Mouse (Mus musculus) Muller cell, postnatal 12 days (primary cell): ENCODE data around the gene Tkfc.

ENCODE experiments used
- DNase-seq: peaks from one replicate; pipeline ENCODE4 v3.0.0-alpha.2; 2015; ENCODE audit errors: inconsistent ontology term

The Tkfc gene

GRCm38 (mm10) chr19:10605293-10605900 is at the start of gene Tkfc, which contains the start of gene Ddb1:
Gene Tkfc, minus strand, starts transcription at chr19:10605654.
Gene Ddb1, plus strand, starts transcription at chr19:10605327.
- peak; percentile 99 for DNase-seq

- DNase-seq = no peak
These were observed 42.7 kb upstream of the Tkfc start for GRCm38 (mm10) chr19:10648156-10648555.

DNA sequence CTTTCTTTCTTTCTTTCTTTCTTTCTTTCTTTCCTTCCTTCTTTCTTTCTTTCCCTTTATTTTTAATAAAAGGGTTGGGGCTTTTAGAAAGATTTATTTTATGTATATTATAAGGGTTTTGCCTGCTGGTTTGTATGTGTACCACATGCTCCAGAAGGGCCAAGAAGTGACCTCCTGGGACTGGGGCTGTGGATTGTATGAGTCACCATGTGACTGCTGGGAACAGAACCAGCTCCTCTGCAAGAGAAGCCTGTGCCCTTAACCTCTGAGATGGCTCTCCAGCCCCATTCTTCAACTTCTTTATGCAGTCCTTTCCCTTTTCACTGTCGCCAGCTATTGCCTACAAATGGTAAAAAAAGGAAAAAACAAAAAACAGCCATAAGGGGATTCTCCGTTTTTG is 40.2 kb upstream of the Tkfc start:
- peak; percentile 12 for DNase-seq

GRCm38 (mm10) chr19:10640589-10641378 is 35.3 kb upstream of the Tkfc start:
- no peak for DNase-seq

GRCm38 (mm10) chr19:10640080-10640479 is 34.6 kb upstream of the Tkfc start:
- DNase-seq = no peak

DNA sequence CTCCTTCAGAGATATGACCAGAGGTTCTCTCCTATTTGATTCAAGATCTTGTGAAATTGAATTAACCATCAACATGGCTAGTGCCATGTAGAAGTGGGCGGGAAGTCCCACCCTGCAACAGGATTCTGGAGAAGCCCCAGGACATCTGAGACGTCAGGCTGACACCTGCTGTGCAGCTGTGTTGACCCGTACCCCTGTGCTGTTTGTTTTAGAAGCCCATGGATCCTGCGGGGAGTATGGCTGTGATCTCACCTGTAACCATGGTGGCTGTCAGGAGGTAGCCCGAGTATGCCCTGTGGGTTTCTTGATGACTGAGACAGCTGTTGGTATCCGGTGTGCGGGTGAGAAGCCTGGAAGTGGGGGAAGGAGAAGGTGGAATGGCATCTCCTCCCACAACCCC is 32.4 kb upstream of the Tkfc start:
- DNase-seq = no peak

DNA sequence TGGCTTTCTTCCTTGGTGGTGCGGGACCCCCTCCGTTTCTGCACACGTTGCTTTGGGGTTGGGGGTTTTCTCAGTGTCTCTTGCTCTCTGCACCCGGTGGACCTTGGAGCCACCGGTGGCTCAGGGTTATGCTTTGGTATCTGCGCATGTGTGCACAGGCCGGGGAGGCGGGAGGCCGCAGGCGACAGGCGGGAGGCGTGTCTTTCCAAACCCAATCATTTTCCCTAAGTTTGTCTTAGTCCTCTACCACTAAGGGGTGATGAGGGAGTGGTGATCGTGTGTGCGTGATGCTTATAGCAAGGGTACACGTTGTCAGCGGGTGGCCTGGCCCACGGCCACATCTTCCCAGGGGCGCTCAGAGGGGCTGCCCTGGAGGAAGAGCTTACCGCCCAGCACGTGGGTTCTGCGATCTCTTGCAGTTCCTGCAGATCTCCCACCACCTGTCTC is 29.4 kb upstream of the Tkfc start:
- DNase-seq = peak; percentile 56

GRCm38 (mm10) chr19:10634106-10634871 is 28.8 kb upstream of the Tkfc start, which contains the start of gene Vwce:
Gene Vwce, plus strand, starts transcription at chr19:10634213.
- DNase-seq = peak; percentile 46

- DNase-seq = no peak
These were observed 3.3 kb upstream of the Tkfc start for GRCm38 (mm10) chr19:10608573-10609240.

GRCm38 (mm10) chr19:10605901-10606622 is 608 bp upstream of the Tkfc start:
- DNase-seq = peak; percentile 69

DNA sequence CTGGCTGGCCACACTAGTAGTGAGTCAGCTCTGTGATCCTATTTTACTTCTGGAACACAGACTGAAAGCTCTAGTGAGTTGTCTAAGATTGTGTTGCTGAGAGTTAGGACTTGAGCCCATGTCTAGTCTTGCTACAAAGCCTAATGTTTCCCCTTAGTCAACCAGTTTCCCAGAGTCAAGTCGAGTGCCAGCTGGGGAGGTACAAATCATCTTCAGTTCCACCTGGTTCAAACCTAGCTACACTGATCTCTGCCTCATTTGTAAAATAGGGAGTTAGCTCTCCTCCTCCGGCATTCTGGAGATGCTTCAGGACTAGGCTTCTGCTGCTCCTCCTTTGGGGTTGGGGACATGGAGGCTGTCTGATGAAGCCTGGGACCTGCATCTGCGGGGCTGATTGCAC is 920 bp downstream of the Tkfc start:
- no peak for DNase-seq

DNA sequence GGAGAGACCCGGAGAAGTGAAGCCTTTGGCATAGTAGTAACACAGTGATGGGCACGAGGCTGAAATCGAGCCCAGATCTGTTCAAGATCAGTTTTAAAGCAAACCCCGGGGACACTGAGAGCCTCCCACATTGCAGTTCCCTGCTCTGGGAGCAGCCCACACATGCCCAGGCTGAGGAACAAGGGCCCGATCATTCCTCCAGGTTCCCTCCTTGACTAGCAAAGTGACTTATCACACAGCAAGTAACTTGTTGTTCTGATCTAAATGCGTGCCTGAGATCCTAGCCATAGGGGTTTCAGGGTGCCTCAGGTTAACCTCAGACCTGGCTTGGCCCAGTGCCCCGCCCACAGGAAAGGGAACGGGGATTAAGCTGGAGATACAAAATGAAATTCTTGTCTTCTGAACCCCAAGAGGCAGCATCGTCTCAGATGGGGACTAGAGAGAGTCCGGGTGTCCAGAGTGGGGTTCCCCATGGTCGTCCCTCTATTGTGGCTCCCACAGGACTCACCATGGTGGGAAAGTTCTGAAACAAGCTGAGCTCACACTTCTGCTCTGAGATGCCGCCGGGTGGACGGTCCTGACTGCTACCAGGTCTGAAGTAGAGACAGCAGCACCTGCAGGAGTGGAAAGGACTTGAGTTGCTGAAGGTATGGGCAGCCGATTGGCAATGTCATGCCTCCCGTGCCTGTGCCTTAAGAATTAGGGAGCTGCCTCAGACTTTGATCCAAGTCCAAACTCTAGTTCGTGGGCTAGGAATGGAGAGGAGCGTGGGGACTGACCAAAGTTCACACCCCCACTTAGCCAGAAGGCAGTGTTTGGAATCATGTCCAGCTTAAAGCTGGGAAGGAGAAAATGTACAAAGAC is 1.6 kb downstream of the Tkfc start:
- DNase-seq = no peak

DNA sequence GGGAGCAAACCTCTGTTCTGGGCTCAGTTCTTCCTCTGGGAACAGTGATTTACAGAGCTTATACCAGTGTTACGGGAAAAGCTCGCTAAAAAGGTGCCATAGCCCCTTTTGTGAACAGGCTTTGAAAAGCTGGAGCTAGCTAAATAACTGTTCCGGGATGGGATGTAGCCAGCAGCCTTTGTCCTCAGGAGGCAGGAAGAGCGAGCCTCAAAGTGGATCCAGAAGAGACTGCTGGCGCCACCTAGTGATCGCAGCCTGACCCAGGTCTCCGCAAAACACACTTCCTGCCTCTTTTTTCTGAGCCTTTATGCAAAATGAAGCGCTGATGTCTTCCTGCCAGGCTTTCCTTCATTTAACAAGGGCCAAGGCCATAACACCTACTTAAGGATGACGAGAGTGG is 2.7 kb downstream of the Tkfc start:
- peak; percentile 87 for DNase-seq

- DNase-seq = no peak
These were observed 3.1 kb downstream of the Tkfc start for GRCm38 (mm10) chr19:10602247-10602769.

DNA sequence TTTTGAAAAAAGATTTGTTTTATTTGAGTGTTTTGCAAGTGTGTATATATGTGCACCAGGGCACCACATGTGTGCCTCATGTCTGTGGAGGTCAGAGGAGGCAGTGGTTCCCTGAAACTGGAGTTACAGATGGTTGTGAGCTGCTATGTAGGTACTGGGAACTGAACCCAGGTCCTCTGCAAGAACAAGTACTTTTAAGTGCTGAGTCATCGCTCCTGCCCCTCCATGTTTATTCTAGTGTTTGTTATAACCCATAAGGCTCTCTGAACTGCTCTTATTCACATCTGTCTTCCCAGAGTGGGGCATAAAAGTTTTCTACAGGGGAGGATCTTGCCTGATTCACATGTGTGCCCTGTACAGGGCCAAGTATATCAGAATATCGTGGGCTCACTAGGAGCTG is 5.8 kb downstream of the Tkfc start:
- no peak for DNase-seq

GRCm38 (mm10) chr19:10598188-10598587 is 7.3 kb downstream of the Tkfc start:
- no peak for DNase-seq

DNA sequence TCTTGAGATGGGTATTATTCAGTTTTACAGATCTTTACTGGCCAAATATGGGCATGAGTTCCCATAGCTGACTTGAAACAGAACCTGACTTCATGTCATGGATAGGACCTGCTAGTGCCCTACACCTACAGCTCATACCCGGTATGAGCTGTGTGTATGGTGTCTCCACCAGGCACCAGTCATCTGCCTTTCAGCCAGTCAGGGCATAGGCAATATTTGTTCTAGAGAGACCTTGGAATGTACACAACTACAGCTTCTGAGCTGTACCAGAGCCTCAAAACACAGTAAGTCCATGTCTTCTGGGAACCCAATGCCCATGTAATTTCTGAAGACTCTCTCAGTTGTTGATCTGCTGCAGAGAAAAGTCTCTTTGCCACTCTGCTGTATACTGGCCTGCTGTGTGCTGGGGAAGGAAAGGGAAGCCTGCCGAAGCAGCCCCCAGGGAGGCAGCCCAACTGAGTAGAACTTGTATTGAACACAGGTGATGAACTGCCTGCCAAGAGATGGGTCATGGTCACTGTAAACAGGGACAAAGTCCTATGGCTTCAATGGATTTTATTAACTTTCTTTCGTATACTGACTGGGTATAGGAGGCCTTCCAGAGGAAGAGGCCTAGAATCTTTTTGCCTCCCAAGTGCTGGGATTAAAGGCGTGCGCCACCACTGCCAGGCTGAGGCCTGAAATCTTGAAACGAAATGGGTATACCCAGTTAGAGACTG is 13.6 kb downstream of the Tkfc start:
- no peak for DNase-seq

GRCm38 (mm10) chr19:10590301-10590700 is 15.2 kb downstream of the Tkfc start:
- DNase-seq = no peak

- DNase-seq = no peak
These were observed 16.2 kb downstream of the Tkfc start for GRCm38 (mm10) chr19:10589127-10589857.
